Mouse (Mus musculus) forebrain, embryonic 10.5 days (tissue): Measurements from ENCODE around the gene Areg. TPM values are rescaled to one million over a fixed set of nuclear protein-coding genes. Genes with fewer than 3 reads are reported as not detected.

ENCODE experiments used
- polyA plus RNA-seq: library from polyadenylated mRNA; unstranded; fragments of >200 nt; fragmentation: Nextera tagmentation; extraction: Ambion mirVana; gene quantifications from 2 replicates; pipeline ENCODE4 v1.2.1, GENCODE M21; 2016

Gene Areg
- polyA plus RNA-seq, 1 experiment from 2014 or later = not detected

Other genes starting within 250 kb of the Areg start
- not detected in 2 replicates for gene Cxcl1, start 248.4 kb upstream of the Areg start, polyA plus RNA-seq
- gene Cxcl2, start 235.7 kb upstream of the Areg start, polyA plus RNA-seq = not detected in 2 replicates
- gene Mthfd2l, start 208.5 kb upstream of the Areg start, polyA plus RNA-seq = 56.4 and 59.6 TPM in 2 replicates
- gene Epgn, start 112.1 kb upstream of the Areg start, polyA plus RNA-seq = 0.10 and 0.34 TPM in 2 replicates
- 0.07 TPM in 1 of 2 replicates, not detected in the other for gene Ereg, start 65.0 kb upstream of the Areg start, polyA plus RNA-seq